Mouse (Mus musculus): ENCODE results near the gene Nuak2. TPM values are rescaled to one million over a fixed set of nuclear protein-coding genes. Genes with fewer than 3 reads are reported as not detected.

Nuak2 gene
- polyA plus RNA-seq, 1 experiment: 1.7 TPM

DNA sequence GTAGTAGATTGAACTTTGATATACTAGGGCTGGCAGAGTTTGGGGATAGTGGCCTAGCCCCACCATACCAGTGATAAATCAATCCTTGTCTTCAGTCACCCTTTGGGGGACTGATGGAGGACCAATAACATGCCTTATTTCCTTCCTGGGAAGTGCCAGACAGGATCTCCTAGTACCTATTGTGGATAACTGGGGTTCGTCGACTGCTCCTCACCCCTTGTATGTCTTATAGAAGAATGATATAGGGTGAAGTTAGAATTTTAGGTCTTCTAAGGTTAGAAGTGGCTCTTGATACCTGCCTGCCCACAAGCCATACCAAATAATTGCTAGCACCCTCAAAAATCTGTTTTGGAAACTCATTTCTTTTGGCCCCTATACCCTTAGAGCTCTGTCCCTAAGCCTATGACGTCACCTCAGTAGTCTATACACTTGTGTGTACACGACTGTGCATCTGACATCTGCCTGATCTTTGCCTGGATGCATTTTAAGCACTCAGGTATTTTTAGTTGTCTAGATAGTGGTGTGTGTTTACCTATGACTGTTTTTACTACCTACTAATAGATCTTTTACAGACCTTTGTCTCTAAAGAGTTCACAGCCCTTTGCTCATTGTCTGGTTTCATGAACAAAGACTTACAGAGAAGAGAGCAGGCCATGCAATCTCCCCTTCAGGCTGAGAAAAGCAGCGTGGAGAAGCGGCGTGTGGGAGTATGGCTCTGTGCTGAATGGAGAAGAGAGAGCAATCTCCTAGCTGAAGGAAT, 6.1 kb downstream of the Nuak2 start:
- no peak for TF ChIP-seq FLI1 (IDR thresholded peaks at IDR 0.05; ENCODE audit: low read length)
- peaks cover 86% of the 10 kb centered on the region for H3K27me3 ChIP-seq (replicated peaks)
- H3K4me1 ChIP-seq: peaks cover 24% of the 10 kb centered on the region
- H3K9me3 ChIP-seq: no peaks in the 10 kb centered on the region
- peaks cover 15% of the 10 kb centered on the region for H3K36me3 ChIP-seq (replicated peaks; ENCODE audit: low read length)
- no peak overlapping the region for H3K4me3 ChIP-seq (replicated peaks)

GRCm38 (mm10) chr1:132322711-132323542, 7.0 kb downstream of the Nuak2 start:
- Histone ChIP-seq H3K9me3 (no peaks in the 10 kb centered on the region), H3K36me3 (replicated peaks; ENCODE audit: low read length) (peaks cover 20% of the 10 kb centered on the region), H3K27me3 (replicated peaks) (peaks cover 86% of the 10 kb centered on the region), H3K4me3 (replicated peaks) (no peak overlapping the region), H3K4me1 (peaks cover 23% of the 10 kb centered on the region)
- TF ChIP-seq FLI1 (IDR thresholded peaks at IDR 0.05; ENCODE audit: low read length) (no peak), GATA1 (IDR thresholded peaks at IDR 0.05; ENCODE audit: borderline replicate concordance, low read length) (no peak)

DNA sequence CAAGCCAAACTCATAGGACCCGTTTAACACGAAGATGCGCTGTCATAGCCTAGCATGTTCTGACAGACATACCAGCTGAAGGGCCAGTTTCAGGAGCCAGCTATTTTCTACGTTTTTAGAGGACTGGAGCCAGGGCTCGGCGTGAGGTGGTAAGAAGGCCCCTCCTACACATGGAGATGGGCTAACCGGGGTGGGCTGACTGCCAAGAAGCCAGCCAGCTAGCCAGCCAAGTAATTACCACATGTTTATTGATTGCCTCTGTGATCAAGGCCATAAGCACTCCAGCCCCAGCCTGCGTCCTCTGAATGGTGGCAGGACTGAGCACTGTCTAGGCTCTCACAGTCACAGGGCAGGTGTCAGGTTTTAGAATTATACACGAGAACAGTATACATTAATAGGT, 10.9 kb downstream of the Nuak2 start:
- H3K9me3 ChIP-seq: no peaks in the 10 kb centered on the region
- peaks cover 21% of the 10 kb centered on the region for H3K4me1 ChIP-seq
- peaks cover 86% of the 10 kb centered on the region for H3K27me3 ChIP-seq (replicated peaks)
- TF ChIP-seq FLI1 (IDR thresholded peaks at IDR 0.05; ENCODE audit: low read length): no peak
- no peak for TF ChIP-seq GATA1 (IDR thresholded peaks at IDR 0.05; ENCODE audit: borderline replicate concordance, low read length)
- peaks cover 48% of the 10 kb centered on the region for H3K36me3 ChIP-seq (replicated peaks; ENCODE audit: low read length)
- no peak overlapping the region for H3K4me3 ChIP-seq (replicated peaks)

DNA sequence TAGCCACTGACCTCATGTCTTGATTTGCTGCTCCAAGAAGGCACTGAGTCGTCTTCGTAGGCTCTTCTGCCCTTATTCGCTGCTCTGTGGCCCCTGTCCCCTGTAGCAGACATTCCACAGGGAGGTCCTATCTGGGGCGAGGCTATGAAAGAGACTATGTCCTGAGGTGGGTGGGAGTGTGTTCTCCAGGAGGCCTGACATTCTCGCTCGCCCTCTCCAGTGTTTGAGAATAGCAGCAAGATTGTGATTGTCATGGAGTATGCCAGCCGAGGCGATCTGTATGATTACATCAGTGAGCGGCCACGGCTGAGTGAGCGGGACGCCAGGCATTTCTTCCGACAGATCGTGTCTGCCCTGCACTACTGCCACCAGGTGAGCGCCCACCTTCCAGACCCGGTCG, 11.6 kb downstream of the Nuak2 start:
- Histone ChIP-seq H3K4me1 (peaks cover 21% of the 10 kb centered on the region), H3K36me3 (replicated peaks; ENCODE audit: low read length) (peaks cover 54% of the 10 kb centered on the region), H3K9me3 (no peaks in the 10 kb centered on the region), H3K27me3 (replicated peaks) (peaks cover 86% of the 10 kb centered on the region), H3K4me3 (replicated peaks) (no peak overlapping the region)
- no peak for TF ChIP-seq GATA1 (IDR thresholded peaks at IDR 0.05; ENCODE audit: borderline replicate concordance, low read length)
- TF ChIP-seq FLI1 (IDR thresholded peaks at IDR 0.05; ENCODE audit: low read length): no peak

DNA sequence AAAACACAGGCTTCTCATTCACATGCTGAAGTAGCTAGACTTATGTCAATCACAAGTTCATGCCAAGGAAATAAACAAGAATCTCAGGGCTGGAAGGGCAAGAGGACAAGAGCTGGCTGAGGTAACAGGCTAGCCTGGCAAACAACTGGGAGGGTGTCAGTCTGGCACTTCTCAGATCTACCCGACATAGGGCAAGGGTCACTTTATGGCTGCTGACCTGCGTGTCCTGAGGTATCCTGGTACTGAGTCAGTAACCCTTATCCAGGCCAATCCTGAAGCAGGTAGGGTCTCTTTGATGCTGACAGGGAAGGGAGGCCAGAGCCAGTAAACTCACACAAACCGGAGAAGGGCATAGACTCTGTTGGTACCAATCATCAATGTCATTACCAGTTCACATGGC, 12.6 kb downstream of the Nuak2 start:
- no peak for TF ChIP-seq FLI1 (IDR thresholded peaks at IDR 0.05; ENCODE audit: low read length)
- TF ChIP-seq GATA1 (IDR thresholded peaks at IDR 0.05; ENCODE audit: borderline replicate concordance, low read length): no peak
- H3K9me3 ChIP-seq: no peaks in the 10 kb centered on the region
- peaks cover 81% of the 10 kb centered on the region for H3K27me3 ChIP-seq (replicated peaks)
- H3K4me1 ChIP-seq: peaks cover 17% of the 10 kb centered on the region
- no peak overlapping the region for H3K4me3 ChIP-seq (replicated peaks)
- peaks cover 54% of the 10 kb centered on the region for H3K36me3 ChIP-seq (replicated peaks; ENCODE audit: low read length)

DNA sequence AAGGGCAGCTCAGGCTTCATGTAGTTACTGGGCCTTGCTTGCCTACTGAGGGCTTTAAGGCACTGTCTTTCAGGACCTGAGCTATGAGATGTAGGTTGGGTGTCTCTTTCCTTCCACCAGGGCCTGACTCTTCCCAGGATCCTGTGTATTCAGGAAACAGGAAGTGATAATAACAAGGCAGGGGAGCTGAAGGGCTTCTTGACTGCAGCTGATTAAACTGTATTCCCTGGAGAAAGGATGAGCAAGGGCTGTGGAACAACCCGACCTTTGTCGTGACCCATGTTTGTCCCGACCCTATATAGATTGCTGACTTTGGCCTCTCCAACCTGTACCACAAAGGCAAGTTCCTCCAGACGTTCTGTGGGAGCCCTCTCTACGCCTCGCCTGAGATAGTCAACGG, 13.7 kb downstream of the Nuak2 start:
- Histone ChIP-seq H3K36me3 (replicated peaks; ENCODE audit: low read length) (peaks cover 53% of the 10 kb centered on the region), H3K27me3 (replicated peaks) (peaks cover 80% of the 10 kb centered on the region)

DNA sequence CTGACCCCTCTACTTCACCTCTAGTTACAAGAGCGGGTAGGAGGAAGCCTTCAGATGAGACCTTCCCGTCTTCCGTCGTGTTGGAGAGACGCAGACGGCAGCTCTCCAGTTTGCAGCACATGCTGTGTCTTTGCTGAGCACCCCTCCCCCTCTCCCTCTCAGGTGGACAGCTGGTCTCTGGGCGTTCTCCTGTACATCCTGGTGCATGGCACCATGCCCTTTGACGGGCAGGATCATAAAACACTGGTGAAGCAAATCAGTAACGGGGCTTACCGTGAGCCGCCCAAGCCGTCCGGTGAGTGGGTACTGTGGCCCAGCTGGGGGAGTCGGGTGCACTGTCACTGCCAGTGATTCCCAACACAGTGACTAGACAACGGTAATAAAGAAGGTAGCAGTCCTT, 14.5 kb downstream of the Nuak2 start:
- Histone ChIP-seq H3K4me3 (replicated peaks) (no peak overlapping the region), H3K9me3 (no peaks in the 10 kb centered on the region), H3K27me3 (replicated peaks) (peaks cover 84% of the 10 kb centered on the region), H3K4me1 (peaks cover 34% of the 10 kb centered on the region), H3K36me3 (replicated peaks; ENCODE audit: low read length) (peaks cover 50% of the 10 kb centered on the region)
- no peak for TF ChIP-seq FLI1 (IDR thresholded peaks at IDR 0.05; ENCODE audit: low read length)
- TF ChIP-seq GATA1 (IDR thresholded peaks at IDR 0.05; ENCODE audit: borderline replicate concordance, low read length): no peak

More for the DNA sequence above, 13.7 kb downstream of the Nuak2 start:
- Histone ChIP-seq H3K4me3 (replicated peaks) (no peak overlapping the region), H3K4me1 (peaks cover 27% of the 10 kb centered on the region), H3K9me3 (no peaks in the 10 kb centered on the region)
- TF ChIP-seq GATA1 (IDR thresholded peaks at IDR 0.05; ENCODE audit: borderline replicate concordance, low read length) (no peak), FLI1 (IDR thresholded peaks at IDR 0.05; ENCODE audit: low read length) (no peak)

DNA sequence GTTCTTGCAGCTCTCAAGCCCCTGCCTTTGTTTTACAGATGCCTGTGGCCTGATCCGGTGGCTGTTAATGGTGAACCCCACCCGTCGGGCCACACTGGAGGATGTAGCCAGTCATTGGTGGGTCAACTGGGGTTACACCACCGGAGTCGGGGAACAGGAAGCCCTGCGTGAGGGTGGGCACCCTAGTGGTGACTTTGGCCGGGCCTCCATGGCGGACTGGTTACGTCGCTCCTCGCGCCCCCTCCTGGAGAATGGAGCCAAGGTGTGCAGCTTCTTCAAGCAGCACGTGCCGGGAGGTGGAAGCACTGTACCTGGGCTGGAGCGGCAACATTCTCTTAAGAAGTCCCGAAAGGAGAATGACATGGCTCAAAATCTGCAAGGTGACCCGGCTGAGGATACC, 15.4 kb downstream of the Nuak2 start:
- Histone ChIP-seq H3K36me3 (replicated peaks; ENCODE audit: low read length) (peaks cover 46% of the 10 kb centered on the region), H3K27me3 (replicated peaks) (peaks cover 84% of the 10 kb centered on the region), H3K4me1 (peaks cover 37% of the 10 kb centered on the region), H3K4me3 (replicated peaks) (no peak overlapping the region), H3K9me3 (no peaks in the 10 kb centered on the region)
- no peak for TF ChIP-seq GATA1 (IDR thresholded peaks at IDR 0.05; ENCODE audit: borderline replicate concordance, low read length)
- no peak for TF ChIP-seq FLI1 (IDR thresholded peaks at IDR 0.05; ENCODE audit: low read length)

GRCm38 (mm10) chr1:132333201-132333600, 17.3 kb downstream of the Nuak2 start:
- Histone ChIP-seq H3K4me1 (peaks cover 53% of the 10 kb centered on the region), H3K4me3 (replicated peaks) (no peak overlapping the region), H3K9me3 (no peaks in the 10 kb centered on the region), H3K36me3 (replicated peaks; ENCODE audit: low read length) (peaks cover 37% of the 10 kb centered on the region), H3K27me3 (replicated peaks) (peaks cover 74% of the 10 kb centered on the region)
- no peak for TF ChIP-seq FLI1 (IDR thresholded peaks at IDR 0.05; ENCODE audit: low read length)
- no peak for TF ChIP-seq GATA1 (IDR thresholded peaks at IDR 0.05; ENCODE audit: borderline replicate concordance, low read length)

DNA sequence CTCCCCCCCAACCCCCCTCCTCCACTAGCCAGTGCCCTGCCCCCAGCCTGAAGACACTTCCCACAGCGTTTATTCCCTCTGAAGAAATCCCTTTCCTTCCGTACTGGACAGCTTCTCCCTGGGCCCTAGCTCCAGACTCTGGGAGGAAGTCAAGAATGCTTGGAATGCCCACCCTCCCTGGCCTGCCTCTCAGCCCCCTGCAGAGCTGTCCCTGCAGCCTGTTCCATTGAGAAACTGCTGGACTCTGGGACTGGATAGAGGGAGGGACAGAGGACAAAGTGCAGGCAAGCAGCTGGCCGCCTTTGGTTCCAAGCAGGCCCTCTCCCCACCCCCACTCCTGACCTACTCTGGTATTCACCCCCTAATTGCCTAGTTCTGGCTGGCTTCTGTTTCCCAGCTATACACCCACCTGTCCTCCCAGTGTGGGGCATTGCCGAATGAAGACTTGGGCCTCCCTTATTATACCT, 17.8 kb downstream of the Nuak2 start:
- TF ChIP-seq GATA1 (IDR thresholded peaks at IDR 0.05; ENCODE audit: borderline replicate concordance, low read length) (no peak), FLI1 (IDR thresholded peaks at IDR 0.05; ENCODE audit: low read length) (no peak)
- Histone ChIP-seq H3K9me3 (no peaks in the 10 kb centered on the region), H3K4me3 (replicated peaks) (no peak overlapping the region), H3K27me3 (replicated peaks) (peaks cover 74% of the 10 kb centered on the region), H3K4me1 (peaks cover 55% of the 10 kb centered on the region), H3K36me3 (replicated peaks; ENCODE audit: low read length) (peaks cover 33% of the 10 kb centered on the region)

Data from megakaryocyte, embryonic 14.5 days (primary cell).